Mouse (Mus musculus) testis, adult 2 months (tissue): ENCODE measurements around the gene Gm9040.
"Not testable (repeated sequence)": the region's sequence is repeated elsewhere in the genome, so short reads cannot be mapped to it uniquely, and the experiment has no call there.

Experiments
- CTCF ChIP-seq: fragments of 200-500 bp; IDR thresholded peaks from 2 replicates; pipeline ENCODE4 v1.5.1; 2012; ENCODE audit warnings: low read depth, mild to moderate bottlenecking, inconsistent platforms, low read length, moderate library complexity; ENCODE audit not compliant: control insufficient read depth, insufficient read depth, insufficient replicate concordance
- POLR2A ChIP-seq: fragments of 200-500 bp; IDR thresholded peaks from 2 replicates; pipeline ENCODE4 v1.6.1; 2012; ENCODE audit warnings: low read depth, mild to moderate bottlenecking, inconsistent platforms, low read length, moderate library complexity; ENCODE audit not compliant: control insufficient read depth

GRCm38 (mm10) chr10:118354005-118354404 is 27.2 kb upstream of the Gm9040 start, which contains the start of gene Gm9049:
- not testable (repeated sequence) for TF ChIP-seq POLR2A, CTCF
